Mouse (Mus musculus): ENCODE measurements around the gene Aire. TPM values are rescaled to one million over a fixed set of nuclear protein-coding genes. Genes with fewer than 3 reads are reported as not detected.

The Aire gene
- total RNA-seq (2023) = not detected

GRCm38 (mm10) chr10:78043406-78043836 lies at the start of gene Aire:
Gene Aire, minus strand, starts transcription at chr10:78043610.

GRCm38 (mm10) chr10:78069101-78070011 lies 25.9 kb upstream of the Aire start, which contains the start of gene Icosl:
Gene Icosl, plus strand, starts transcription at chr10:78069302.

DNA sequence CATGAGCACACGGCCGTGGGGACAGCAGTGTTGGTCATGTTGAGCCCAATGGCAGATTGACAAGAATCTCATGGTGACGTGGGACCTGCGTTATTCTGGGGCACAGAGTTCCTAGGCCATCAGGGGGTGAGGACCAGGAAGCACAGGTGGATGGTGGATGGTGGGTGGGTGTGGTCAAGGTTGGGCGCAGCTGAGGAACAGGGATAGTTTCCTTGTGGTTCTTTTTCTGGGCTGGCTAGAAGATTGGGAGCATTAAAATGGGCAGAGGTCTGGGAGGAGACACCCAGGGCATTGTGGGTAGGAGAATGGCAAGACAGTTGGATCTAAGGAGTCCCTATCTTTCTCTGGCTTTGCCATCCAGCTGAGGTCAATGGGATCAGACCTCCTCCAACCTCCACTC lies 1.8 kb downstream of the Aire start, which contains the start of gene Dnmt3l:
Gene Dnmt3l (plus strand): TSS at position 301 of the 400 bp plus-strand sequence.

DNA sequence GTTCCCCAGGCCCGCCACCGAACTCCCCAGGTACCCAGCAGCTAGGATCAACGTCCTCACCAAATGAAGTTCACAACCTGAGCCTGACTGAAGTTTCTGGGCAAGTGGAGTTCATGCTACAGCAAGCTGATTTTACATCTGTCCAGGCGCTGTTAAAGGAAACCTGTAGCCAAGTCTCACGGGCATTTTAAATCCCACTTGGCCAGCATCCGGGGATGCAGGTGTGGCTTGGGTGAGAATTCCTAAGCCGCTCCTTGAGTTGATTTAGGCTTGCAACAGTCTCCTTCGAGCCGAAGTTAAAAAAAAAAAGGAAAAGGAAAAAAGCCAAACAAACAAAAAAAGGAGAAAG lies 33.5 kb downstream of the Aire start, which contains the start of gene Pfkl:
Gene Pfkl (minus strand): TSS at position 139 of the 349 bp plus-strand sequence.

Other genes starting within 250 kb of the Aire start
- not detected for gene Gm9639, start 248.5 kb downstream of the Aire start, total RNA-seq (2023)
- gene Gm19668, start 244.5 kb downstream of the Aire start, total RNA-seq (2023) = not detected
- gene Gm9507, start 231.8 kb downstream of the Aire start, total RNA-seq (2023) = not detected
- not detected for gene Gm2696, start 228.9 kb downstream of the Aire start, total RNA-seq (2023)
- not detected for gene Krtap10-4, start 216.5 kb downstream of the Aire start, total RNA-seq (2023)
- gene Krtap10-10, start 207.7 kb downstream of the Aire start, total RNA-seq (2023) = not detected
- not detected for gene Gm36176, start 196.8 kb downstream of the Aire start, total RNA-seq (2023)
- gene Gm10318, start 190.8 kb downstream of the Aire start, total RNA-seq (2023) = not detected
- not detected for gene Gm3285, start 181.6 kb downstream of the Aire start, total RNA-seq (2023)
- gene Lrrc3, start 141.1 kb downstream of the Aire start, total RNA-seq (2023) = not detected
- gene Trpm2, start 73.0 kb downstream of the Aire start, total RNA-seq (2023) = 1 to 10 TPM; 2.1 to 2.3 TPM
- gene 1810043G02Rik, start 65.1 kb downstream of the Aire start, total RNA-seq (2023) = 10 to 100 TPM in 1 of 2 experiments, 1 to 10 TPM in 1; 5.7 to 11.2 TPM
- gene Pfkl, start 33.5 kb downstream of the Aire start, total RNA-seq (2023) = 100 to 1,000 TPM in 1 of 2 experiments, 10 to 100 TPM in 1; 93.0 to 116 TPM
- not detected for gene Dnmt3l, start 1.7 kb downstream of the Aire start, total RNA-seq (2023)
- gene Icosl, start 25.7 kb upstream of the Aire start, total RNA-seq (2023) = 1 to 10 TPM; 5.5 to 6.9 TPM
- gene D10Jhu81e, start 126.2 kb upstream of the Aire start, total RNA-seq (2023) = 10 to 100 TPM; 53.0 to 58.6 TPM
- gene Pwp2, start 141.5 kb upstream of the Aire start, total RNA-seq (2023) = 10 to 100 TPM; 28.4 TPM
- gene Trappc10, start 201.0 kb upstream of the Aire start, total RNA-seq (2023) = 10 to 100 TPM; 69.2 to 74.0 TPM